Mouse (Mus musculus) induced T-regulatory cell, adult 2 months (primary cell): ENCODE measurements at regions not wholly inside any gene's neighbourhood (a gene's known extent, or its start where the extent isn't known, plus 50 kb on each side); places are given as distances from the start of the nearest gene placed in this dataset.

Experiments used
- DNase-seq: peaks from one replicate; pipeline ENCODE4 v3.0.0-alpha.2; 2012; ENCODE audit warnings: low read depth

DNA sequence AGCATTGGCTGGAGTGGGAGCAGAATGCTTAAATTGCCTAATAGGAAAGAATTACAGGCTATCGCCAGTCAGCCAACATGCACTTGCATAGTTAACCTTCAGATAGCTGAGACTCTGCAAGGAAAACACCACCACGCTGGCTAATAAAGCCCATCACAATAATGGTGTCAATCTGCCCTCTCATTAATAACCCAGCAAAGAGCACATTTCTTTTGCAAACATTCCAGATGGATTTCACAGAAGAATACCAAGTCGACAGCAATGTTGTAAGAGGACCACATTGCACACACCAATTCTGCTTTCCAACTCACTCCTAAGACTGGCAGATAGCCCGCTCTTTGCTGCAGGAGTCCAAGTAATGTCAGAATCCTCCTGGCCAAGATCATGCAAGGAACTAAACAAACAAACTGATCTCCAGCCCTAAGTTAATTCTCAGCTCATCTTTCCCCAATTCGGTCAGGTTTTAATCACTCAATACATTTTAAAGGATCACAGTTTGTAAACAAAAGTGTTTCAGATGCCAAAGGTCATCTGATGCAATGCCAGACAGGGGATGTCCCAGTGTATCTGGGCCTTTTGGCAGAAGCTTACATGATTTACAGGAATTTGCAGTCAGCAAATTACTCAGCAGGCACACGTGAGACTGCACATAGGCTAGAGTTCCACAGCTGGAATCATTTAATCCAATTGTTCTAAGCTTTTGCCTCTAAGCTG is 198.4 kb downstream of the Klf6 start:
- peak; percentile 5 for DNase-seq

DNA sequence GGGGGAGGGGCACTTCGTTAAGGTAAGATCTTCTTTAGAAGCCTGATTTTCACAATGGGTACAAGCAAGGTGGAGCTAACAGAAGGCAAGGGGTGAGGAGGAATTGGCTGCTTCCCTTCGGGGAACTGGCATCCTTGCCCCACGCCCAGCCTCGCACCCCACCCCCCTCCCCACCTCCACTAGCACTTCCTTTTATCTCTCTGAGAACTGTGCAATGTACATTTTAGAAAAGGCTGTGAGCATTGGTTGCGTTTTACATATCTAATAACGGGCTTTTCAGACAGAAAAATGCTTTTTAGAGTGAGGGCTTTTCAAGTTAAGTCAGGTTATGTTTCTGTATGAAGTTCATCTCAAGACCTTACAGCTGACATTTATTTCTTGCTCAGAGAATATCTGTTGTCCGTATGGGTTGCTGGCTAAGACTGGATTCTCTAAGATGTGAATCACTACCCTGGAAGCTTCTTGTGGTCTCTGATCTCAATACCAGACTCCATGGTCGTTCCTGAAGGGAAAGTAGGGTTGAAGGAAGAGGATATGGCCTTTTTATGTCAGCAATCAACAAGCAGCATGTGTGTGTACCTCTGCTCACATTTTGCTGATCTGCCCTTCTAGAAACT is 199.1 kb downstream of the Klf6 start:
- peak; percentile 10 for DNase-seq

DNA sequence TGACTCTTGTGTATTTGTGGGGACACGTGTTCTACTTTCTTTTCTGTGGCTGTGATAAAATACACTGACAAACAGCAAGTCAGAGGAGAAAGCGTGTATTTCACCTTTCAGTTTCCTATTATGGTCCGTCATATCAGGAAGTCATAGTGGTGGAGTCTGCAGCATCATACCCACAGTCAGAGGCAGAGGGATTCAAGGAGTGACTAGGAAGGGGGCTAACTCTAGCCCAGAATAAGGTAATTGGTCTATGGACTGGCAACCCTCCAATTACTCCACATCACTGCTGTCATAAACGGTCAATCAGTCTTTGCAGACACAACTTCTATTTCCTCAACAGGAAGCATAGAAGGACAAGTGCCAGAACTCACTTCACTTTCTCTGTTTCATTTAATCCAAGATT is 201.0 kb downstream of the Klf6 start:
- peak; percentile 6 for DNase-seq

DNA sequence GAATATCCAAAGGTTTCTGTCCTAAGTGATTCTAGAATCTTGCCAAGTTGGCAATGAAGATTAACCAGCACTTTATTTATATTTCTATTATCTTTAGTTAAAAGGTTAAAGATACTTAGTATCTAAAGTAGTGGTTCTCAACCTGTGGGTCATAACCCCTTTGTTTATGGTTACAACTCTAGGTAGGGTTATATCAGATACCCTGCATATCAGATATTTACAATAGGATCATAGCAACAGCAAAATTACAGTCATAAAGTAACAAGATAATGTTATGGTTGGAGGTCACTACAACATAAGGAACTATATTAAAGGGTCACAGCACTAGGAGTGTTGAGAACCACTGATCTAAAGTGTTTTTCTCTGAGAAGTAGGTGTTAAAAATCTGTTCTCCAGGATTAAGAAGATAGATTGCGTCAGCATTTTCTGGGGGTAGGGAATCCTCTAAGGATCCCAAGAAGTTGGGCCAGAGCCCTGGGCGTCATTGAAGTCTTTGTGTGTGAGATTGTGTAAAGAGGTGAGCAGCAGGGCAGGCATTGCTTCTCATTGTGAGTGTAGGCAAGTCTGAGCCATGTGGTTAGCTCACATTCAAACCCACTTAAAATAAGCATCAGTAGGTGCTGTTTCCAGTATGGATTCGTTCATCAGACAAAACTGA is 201.6 kb downstream of the Klf6 start:
- DNase-seq: no peak

DNA sequence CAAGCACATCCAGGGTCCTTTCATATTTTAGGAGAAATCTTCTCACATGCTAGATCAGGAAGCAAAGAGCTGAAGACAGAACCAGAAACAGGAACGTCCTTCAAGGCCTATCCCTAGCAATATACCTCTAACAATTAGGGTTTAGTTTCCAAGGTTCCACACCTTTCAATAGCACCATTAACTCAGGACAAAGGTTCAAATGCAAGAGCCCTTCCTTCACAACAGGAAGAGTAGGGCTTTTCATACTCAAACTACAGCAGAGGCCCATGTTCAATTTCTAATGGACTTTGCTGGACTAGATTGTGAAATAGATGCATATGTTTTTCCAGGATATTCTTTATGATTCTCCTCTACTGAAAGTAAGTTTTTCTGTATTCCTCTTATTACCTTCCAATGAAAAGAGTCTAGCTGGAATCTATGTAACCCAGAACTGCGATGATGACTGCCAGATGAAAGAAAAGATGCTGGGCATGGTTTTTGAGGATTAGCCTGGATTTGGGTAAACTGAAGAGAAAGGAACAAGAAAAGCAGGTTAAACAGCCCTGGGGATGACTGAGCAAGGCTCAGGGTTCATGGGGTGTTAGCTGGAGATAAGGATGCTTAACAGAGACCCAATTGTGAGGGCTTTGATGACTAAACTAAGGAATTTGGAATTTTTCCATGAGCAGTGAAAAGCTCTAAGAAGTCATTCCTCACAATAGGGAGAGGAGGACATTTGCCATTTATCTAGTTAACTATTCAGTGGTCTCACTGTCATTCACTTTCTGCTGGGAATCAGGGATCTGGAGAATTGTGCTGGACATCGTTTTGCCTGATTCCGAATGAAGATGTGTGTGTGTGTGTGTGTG is 215.9 kb downstream of the Klf6 start:
- DNase-seq: no peak

DNA sequence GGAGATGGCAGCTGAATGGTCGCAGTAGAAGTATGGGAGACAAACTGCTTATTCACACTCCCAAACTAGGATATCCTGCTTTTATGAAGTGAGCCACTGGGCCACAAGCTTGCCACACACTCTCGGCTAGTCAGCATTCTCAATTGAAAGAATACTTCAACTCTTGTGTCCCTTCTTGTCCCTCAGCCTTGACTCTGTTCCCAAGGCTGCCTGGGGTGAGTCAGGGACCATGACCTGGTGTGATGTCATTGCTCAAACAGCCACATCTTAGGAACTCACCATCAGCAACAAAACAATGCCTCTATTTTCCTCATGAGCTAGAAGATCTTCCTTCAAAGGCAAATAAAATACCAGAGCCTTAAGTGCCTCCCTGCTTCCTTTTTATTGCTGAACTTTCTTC is 224.6 kb downstream of the Klf6 start:
- DNase-seq: no peak

DNA sequence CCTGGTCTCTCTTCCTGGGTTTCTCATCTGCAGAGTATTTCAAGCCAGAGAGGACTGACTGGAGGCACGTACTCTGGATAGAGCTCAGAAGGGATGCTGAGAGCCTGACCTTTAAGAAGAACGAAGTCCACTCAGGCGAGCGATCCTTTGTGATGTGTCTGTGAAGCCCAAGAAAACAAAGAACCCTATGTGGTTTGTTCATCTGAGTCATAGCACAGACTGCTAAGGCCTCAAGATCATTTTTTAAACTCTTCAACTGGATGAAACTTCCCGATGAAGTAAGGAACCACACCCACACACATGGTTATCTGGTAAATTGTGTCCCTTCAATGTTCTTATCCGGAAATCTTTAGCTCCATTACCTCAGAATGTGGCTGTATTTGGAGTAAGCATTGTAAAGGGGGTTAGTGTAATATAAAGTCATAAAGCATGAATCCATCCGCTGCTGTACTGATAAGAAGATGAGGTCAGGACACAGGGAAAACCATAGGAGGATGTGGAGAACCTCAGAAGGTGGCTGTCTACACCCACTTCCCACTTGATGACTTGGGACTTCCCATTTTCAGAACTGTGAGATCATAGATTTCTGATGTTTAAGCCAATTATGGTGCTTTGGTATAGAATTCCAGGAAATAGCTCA is 247.9 kb downstream of the Klf6 start:
- no peak for DNase-seq

DNA sequence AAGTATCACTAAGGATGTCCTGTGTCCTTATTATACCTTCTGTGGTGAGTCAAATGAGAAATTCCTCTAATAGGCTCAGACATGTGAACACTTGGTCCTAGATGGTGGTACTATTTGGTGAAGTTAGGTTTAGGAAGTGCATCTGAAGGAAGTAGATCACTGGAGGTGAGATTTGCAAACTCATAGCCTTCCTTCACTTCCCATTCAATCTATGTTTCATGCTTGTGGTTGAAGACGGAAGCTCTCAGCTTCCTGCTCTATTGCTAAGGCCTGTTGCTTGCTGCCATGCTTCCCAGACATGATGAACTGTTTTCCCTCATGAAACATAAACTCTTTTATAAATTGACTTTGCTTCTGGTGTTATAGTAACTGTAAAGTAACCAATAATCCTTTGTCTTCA is 258.4 kb downstream of the Klf6 start:
- DNase-seq: no peak

DNA sequence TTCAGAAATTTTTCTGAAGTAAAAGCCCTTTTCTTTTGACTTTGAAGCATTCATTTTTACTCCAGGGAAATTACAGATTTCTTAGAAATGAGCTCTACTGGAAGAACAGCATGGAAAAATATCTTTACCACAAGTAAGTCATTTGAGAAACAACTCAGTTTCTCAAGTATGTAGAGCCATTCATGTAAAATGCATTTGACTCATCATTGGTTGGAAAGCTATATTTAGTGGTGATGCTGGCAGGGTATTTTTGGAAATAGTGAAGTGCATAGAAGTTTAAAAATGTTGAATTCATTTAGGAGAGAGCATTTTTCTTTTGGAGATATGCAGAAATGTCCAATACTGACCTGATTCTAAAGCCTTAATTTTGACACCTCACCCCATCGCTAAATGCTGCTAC is 266.0 kb downstream of the Klf6 start:
- no peak for DNase-seq

DNA sequence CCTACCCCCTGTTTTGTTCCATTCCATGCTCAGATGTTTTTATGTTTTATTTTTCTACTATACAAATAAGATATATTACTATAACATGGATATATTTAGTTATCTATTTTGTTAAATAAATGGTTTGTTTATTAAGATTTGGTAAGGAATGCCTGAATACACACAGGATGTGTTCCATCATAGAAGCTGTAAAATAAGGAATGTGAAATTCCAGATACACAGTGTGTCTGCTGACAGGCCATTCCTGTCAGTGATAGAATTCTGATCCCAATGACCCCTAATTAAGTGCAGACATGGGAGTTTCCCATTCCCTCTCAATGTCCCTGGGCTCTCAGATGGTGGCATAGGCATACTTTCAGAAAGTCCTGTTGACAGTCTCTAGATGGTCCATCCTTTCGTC is 267.6 kb downstream of the Klf6 start:
- no peak for DNase-seq

DNA sequence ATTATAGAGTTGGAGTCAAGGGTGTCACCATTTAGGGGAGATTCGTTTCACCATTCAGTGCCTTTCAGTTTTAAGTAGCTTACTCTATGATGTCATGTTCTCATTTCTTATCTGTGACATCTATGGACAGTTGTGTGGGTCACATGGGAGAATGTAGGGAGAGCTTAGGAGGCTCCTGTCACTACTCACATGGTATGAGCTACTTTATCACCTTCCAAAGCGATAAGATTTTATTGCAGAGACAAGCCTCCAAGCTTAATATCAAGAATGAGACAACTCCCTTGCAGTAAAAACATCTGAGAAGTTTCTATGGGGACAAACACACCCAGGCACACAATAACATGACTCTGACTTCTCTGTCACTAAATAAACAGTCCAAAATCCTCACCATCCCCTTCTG is 270.1 kb downstream of the Klf6 start:
- DNase-seq: no peak

DNA sequence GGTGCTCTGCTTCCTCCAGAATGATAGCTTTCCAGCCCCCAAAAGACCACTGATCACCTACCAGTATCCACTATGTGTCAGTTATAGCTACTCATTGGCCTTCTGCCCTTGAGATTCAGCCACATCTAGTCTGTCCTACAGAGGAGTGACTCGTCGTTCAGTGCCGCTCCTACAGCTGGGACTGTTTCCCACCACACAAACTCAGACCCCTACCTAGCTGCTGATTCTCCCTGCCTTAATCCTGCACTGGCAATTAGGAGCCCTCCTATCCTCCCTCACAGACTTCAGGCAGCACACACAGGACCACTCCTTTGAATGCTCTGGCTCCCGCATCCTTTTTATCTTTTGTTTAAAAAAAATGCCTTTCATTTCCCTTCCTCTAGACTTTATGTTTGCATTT is 275.9 kb downstream of the Klf6 start:
- no peak for DNase-seq

DNA sequence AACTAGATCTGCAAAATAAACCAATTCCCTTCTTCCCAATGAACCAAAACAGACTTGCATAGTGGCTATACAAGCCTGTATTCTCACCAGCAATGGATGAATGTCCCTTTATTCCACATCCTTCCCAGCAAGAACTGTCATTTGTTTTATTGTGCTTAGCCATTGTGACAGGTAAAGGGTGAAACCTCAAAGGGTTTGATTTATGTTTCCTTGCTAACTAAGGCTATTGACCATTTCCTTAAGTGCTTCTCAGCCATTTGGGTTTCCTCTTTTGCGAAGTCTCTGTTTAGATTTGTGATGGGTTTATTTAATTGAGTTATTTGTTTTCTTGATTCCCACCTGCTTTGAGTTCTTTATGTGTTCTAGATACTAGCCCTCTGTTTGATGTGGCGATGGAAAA is 281.5 kb downstream of the Klf6 start:
- no peak for DNase-seq

DNA sequence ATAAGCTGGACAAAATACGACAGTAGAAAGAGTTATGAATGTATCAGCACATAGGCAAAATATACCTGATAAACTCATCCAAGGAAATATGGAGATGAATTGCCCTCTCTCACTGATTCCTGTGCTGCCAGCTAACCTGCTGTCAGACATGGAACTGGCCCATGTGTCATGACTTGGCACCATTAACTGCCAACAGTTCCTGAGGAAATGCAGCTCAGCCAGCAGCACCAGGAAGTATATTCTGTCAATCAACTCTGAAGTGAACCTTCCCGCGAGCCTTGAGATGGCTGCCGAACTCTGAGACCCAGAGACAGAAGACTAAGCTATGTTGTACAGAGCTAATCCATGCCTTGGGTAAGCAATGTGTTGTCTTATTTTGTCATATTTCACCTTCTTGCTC is 292.4 kb downstream of the Klf6 start:
- no peak for DNase-seq

DNA sequence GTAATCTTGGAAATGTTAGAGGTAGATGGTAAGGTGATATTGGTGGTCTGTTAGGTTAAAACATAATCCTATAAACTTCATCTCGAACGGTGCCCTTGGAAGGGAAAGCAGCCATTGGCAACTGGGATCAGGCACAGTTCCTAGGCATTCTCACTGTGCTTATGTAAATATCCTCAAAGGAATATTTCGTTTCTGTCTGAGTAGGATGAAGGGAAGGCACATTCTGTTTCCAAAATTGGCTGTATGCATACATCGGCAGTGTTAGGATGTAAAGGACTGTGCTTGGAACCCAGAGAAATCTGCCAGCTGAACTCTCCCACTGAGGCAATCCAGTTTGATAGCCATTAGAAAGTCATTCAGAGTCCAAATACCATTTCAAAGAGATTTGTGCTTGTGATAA is 294.9 kb downstream of the Klf6 start:
- DNase-seq: no peak

DNA sequence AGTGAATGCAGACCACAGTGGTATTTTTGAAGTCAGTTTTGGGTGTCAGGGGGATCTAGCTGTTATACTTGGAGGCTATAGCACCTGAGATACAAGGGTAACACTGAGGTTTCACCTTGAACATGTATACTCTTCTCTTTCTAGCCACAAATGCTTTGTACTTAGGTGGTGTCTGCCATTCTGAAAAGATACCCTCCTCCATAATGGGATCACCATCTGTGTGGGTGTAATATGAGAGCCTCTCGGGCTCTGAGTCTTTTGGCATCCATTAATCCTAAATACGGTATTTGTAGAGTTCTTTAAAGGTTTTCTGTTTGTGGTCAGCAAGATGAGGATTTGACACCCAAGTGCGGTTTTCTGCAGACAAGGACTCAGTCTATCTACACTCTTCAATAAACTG is 295.7 kb downstream of the Klf6 start:
- no peak for DNase-seq

DNA sequence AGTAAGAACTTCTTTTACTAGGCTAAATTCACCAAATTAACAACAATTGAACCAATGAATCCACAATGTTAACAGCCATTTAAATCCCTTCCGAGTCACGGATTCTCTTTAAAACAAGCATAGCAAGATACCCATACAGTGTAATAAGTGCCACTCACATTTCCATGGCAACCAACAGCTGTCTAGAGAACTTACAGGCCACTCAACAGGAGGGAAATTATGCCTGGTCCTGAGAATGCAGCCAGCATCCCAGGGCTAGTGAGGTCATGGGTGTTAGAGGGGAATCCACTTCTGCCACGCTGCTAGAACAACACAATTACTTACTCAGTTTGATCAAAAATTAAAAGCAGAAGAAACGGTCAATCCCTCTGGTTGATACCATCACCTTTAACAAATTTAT is 296.7 kb downstream of the Klf6 start:
- DNase-seq: no peak

DNA sequence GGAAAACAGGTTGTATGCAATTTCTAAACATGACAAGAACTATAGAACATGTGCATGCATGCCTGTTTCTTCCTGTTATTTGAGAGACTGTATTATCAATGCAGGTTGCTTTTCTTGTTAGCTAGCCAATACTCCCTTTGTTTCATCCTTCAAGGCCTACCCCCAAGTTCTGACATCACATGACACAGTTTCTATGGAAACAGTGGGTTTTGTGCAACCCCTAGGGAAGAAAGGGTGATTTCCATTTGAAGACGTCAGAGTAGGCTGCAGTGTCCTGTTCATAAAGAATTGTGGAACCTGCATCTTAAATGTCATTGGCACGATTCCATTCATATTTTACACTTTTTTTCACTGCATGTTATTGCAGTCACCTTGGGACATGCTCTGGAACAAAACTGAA is 298.1 kb downstream of the Klf6 start:
- peak; percentile 17 for DNase-seq

DNA sequence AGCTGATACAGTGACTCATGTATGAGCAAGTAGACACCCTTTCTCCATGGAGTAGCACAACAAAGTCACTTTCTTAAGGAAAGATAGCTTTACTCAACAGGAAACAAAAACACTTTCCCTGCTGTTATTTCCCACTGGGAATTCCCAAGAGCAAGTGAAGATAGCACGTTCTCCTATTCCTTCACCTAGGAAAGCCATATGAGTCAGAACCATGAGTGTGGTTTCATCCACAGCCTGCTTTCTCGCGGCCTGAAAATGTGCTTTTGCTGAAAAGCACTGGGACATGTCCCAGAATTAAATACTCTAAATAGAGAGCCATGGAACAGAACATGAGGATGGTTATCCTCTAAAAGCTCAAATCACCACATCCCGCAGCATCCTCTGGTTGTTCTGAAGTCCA is 304.6 kb downstream of the Klf6 start:
- no peak for DNase-seq

DNA sequence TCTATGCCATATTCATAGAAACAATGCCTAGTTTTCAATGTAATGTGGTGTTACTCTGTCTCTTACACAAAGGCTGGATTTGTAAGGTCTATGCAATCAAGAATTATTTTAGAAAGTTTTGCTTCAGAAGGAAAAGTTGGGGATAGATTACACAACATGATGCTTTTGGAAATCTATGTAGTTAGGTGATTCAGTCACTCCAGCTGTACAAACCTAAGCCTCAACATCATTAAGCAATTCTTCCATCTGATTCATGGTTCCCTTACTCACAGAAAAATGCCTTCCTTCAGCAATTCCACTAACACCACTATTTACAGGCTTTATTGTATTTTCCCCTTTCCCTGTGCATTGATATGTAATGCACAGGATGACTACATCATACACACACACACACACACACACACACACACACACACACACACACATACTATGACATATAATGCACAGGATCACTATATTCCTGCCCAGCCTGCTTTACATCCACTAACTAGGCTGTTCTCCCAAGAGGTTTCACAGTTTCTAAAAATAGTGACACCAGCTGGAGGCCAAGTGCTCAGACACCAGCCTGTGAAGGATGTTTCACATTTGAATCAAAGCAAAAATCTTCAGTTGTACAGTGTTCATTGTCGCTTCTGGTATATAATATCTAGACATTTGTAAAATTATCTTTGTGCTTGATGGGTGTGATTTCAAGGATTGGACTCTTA is 305.9 kb downstream of the Klf6 start:
- no peak for DNase-seq

DNA sequence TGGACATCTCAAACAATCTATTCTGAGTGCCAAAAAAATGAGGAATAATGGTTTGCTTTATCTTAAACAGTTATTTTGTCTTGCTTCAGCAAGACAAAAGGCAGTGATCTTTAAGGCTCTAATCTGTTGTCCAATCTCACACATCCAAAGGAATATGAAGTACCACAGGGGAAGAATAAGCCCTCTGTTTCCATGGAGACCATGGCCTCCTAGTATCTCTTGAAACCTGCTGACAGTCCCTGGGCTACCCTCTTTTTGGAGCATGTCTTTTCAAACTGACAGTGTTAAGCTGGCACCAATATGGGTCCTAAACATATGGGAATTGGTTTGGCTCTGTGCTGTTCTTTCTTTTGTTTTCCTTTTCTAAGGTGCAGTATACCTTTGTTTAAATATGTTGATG is 311.8 kb downstream of the Klf6 start:
- DNase-seq: no peak
